Mouse (Mus musculus) urinary bladder, adult 18-20 months (tissue): ENCODE measurements around the gene Apln.

Experiments used
- DNase-seq, 2 experiments: peaks; one replicate each; pipeline ENCODE4 v3.0.0; 2022; ENCODE audit warnings: low spot score in 2 of 2, mixed read lengths in 2 of 2

The Apln gene

GRCm38 (mm10) chrX:48016906-48017601 lies 17.6 kb downstream of the Apln start:
- DNase-seq, result no peak

GRCm38 (mm10) chrX:48011656-48012055 lies 23.0 kb downstream of the Apln start:
- DNase-seq, result no peak

GRCm38 (mm10) chrX:48006062-48006461 lies 28.6 kb downstream of the Apln start:
- no peak for DNase-seq

DNA sequence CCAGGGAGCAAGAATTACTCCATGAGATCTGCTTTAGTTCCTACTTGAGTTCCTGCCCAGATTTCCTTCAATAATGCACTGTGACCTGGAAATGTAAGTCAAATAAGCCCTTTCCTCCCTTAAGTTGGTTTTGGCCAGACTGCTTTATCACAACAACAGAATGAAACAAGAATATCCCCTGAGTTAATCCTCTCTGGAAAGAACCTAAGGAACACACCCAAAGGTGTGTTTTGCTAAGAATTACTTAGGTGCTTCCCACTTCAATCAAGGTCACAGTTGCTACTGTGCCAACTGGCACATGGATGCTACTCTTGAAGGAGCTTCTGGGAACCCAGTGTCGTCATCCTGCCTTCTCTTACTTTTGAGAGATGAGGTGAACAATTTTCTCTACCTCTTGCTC lies 29.9 kb downstream of the Apln start:
- DNase-seq, result no peak

GRCm38 (mm10) chrX:48001151-48001550 lies 33.5 kb downstream of the Apln start:
- DNase-seq, result no peak

DNA sequence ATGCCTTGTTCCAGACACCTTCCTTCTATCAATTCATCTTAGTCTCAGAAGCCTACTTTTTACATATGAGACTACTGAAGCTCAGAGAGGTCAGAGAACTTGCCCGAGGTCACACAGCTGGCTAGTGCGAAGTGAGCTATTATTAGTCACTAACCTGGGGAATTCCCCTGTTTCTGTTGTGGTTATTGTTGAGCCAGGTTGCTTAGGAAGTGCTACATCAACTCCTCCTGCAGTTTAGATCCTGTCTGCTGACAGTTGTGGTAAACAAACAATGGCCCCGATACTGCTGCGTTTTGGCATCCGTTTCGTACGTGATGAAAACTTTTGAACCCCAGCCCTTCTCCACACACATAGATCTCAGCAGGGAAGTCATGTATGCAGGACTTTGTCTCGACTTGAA lies 36.2 kb downstream of the Apln start:
- no peak for DNase-seq

GRCm38 (mm10) chrX:47992606-47993005 lies 42.0 kb downstream of the Apln start:
- DNase-seq, result peak; percentile 42 to 55

DNA sequence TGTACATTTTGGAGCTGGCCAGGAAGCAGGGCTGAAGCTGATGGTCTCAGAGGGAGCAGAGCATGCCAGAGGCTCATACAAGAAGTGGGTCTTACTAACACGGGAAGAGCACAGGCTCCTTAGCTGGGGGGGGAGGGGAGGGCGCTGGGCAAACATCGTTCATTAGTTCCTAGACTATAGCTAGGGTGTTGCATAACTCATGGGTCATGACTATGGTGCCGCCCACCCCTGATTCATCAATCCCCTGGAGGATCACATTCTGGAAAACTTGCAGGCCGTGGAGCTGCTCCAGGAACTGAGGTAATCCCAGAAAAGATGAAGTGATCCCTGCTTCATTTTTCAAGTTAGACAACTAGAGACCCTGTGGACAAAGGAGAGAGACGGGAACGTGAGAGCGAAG lies 46.6 kb downstream of the Apln start:
- peak in 1 of 2 experiments; percentile 16 for DNase-seq

DNA sequence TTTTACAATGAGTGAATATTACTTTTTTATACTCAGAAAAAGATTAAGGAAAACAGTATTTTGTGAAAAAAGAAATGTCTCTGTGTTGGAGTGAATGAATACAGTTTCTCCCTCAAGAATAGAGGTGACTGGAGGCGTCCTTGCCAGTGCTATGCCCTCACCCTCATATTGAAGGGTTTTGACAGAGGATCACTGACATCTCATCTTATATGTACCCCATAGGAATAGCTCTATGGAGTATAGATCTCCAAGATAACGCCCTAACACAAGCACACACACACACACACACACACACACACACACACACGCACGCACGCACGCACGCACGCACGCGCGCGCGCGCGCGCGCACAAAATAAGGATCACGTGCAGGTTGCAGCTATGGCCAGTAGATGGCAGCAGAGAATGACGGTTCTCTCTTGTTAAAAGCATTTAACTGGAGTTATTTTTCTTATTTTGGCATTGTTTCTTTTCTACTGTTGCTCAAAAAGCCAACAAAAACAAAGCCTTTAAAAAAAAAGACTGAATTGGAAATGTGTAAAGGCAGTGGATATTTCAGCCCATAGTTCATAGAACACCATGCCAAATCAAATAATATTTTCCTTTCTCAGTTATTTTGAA lies 49.5 kb downstream of the Apln start:
- DNase-seq, result no peak

- DNase-seq, result no peak
Observed at GRCm38 (mm10) chrX:47977078-47977477, 57.6 kb downstream of the Apln start.

DNA sequence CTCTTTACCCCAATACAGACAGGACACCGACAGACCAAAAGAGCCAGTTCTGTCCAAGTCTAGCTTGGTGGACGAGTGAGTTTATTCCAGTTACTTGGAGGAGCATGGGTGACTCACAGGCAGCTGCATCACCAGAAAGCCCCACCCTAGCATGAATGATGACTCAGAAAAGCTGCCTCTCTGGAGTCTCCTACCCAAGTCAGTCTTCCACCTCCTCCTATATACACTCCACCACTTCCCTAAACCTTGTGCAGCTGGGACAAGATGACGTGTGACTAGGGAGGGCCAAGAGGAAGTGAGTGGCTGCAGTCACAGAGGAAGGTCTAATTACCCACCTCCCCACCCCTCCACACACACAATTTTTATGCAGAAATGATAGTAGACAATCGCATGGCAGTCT lies 58.1 kb downstream of the Apln start:
- DNase-seq, result peak in 1 of 2 experiments; percentile 48
